Mouse (Mus musculus) spleen, adult 2 months (tissue): ENCODE results near the gene Fads3. TPM values are rescaled to one million over a fixed set of nuclear protein-coding genes. Genes with fewer than 3 reads are reported as not detected.

Experiments used
- DNase-seq, 2 experiments: peaks; one replicate each; pipeline versions ENCODE4 v3.0.0 to v3.0.0-alpha.2; 2012 to 2021; ENCODE audit warnings: low spot score in 2 of 2, low read depth in 1 of 2
- H3K27ac ChIP-seq: fragments of 200-500 bp; 2 replicates; pipeline ENCODE4 v1.5.1; 2012; ENCODE audit warnings: low read length, inconsistent platforms; ENCODE audit not compliant: insufficient read depth
- H3K27me3 ChIP-seq: fragments of 200-500 bp; 2 replicates; pipeline ENCODE4 v1.6.1; 2012; ENCODE audit warnings: mild to moderate bottlenecking, moderate library complexity, low read length, inconsistent platforms; ENCODE audit not compliant: control insufficient read depth, insufficient read depth
- H3K36me3 ChIP-seq: fragments of 200-500 bp; 2 replicates; pipeline ENCODE4 v1.6.1; 2012; ENCODE audit warnings: mild to moderate bottlenecking, low read length, inconsistent platforms; ENCODE audit not compliant: control insufficient read depth, insufficient read depth
- H3K4me1 ChIP-seq: fragments of 200-500 bp; 2 replicates; pipeline ENCODE4 v1.6.1; 2011; ENCODE audit warnings: inconsistent platforms; ENCODE audit not compliant: control insufficient read depth, insufficient read depth, insufficient read length
- H3K4me3 ChIP-seq: fragments of 200-500 bp; 2 replicates; pipeline ENCODE4 v1.5.1; 2011; ENCODE audit warnings: mild to moderate bottlenecking, inconsistent platforms; ENCODE audit not compliant: insufficient read depth, insufficient read length; ENCODE audit errors: extremely low read depth
- CTCF ChIP-seq: fragments of 200-500 bp; IDR thresholded peaks from 2 replicates; pipeline ENCODE4 v1.5.1; 2011; ENCODE audit warnings: mild to moderate bottlenecking, inconsistent platforms; ENCODE audit not compliant: insufficient read depth, insufficient read length, insufficient replicate concordance; ENCODE audit errors: extremely low read depth
- POLR2A ChIP-seq: fragments of 200-500 bp; IDR thresholded peaks from 2 replicates; pipeline ENCODE4 v1.6.1; 2011; ENCODE audit warnings: low read depth, low read length, inconsistent platforms
- WGBS: fragments of 180-500 bp; shearing (Covaris S2); methylation state at CpG from one replicate; pipeline ENCODE4 v1.1.7; 2018; 5-methylcytosine and 5-hydroxymethylcytosine counted together
- polyA plus RNA-seq: library from polyadenylated mRNA; depleted of rRNA; stranded (reverse); fragments of >200 nt; gene quantifications from 2 replicates; pipeline ENCODE4 v1.2.3, GENCODE M21; 2012

The Fads3 gene
- polyA plus RNA-seq, 1 experiment: 22.0 TPM

- H3K4me1 ChIP-seq: no peaks in the 10 kb centered on the region
- TF ChIP-seq POLR2A (no peak), CTCF (no peak)
Measured at GRCm38 (mm10) chr19:10029746-10030145, 11.6 kb upstream of the Fads3 start.

GRCm38 (mm10) chr19:10033211-10033973 is 8.0 kb upstream of the Fads3 start:
- H3K27ac ChIP-seq: no peak overlapping the region
- TF ChIP-seq POLR2A (no peak), CTCF (peak; percentile 66; the same call in 1 of the 2 replicates)
- no peaks in the 10 kb centered on the region for H3K4me1 ChIP-seq
- no peak overlapping the region for H3K4me3 ChIP-seq
- H3K36me3 ChIP-seq: no peaks in the 10 kb centered on the region
- DNase-seq: peak; percentile 28 to 49
- no peaks in the 10 kb centered on the region for H3K27me3 ChIP-seq
- 53% methylated on average over 8 of the region's 8 CpGs for WGBS

More at GRCm38 (mm10) chr19:10029746-10030145, 11.6 kb upstream of the Fads3 start:
- no peak overlapping the region for H3K4me3 ChIP-seq
- DNase-seq: no peak
- H3K27ac ChIP-seq: no peak overlapping the region
- H3K27me3 ChIP-seq: no peaks in the 10 kb centered on the region
- no peaks in the 10 kb centered on the region for H3K36me3 ChIP-seq
- 89% methylated on average over 2 of the region's 2 CpGs for WGBS

- no peak overlapping the region for H3K4me3 ChIP-seq
- 95% methylated on average over 5 of the region's 5 CpGs for WGBS
- DNase-seq: no peak
- H3K27me3 ChIP-seq: no peaks in the 10 kb centered on the region
- no peak overlapping the region for H3K27ac ChIP-seq
- no peaks in the 10 kb centered on the region for H3K4me1 ChIP-seq
- no peak for TF ChIP-seq CTCF
- TF ChIP-seq POLR2A: no peak
- no peaks in the 10 kb centered on the region for H3K36me3 ChIP-seq
Measured at GRCm38 (mm10) chr19:10034356-10034755, 7.0 kb upstream of the Fads3 start.

- no peaks in the 10 kb centered on the region for H3K27me3 ChIP-seq
- H3K36me3 ChIP-seq: no peaks in the 10 kb centered on the region
- no peak overlapping the region for H3K4me3 ChIP-seq
- no peaks in the 10 kb centered on the region for H3K4me1 ChIP-seq
- 74% methylated on average over 8 of the region's 8 CpGs for whole genome bisulfite sequencing
- peak; percentile 57 to 74 for DNase-seq
- TF ChIP-seq CTCF: peak; percentile 91
- no peak for TF ChIP-seq POLR2A
- no peak overlapping the region for H3K27ac ChIP-seq
Measured at GRCm38 (mm10) chr19:10034785-10035447, 6.5 kb upstream of the Fads3 start.

GRCm38 (mm10) chr19:10037534-10037933 is 3.8 kb upstream of the Fads3 start:
- TF ChIP-seq CTCF: no peak
- TF ChIP-seq POLR2A: no peak
- no peak overlapping the region for H3K27ac ChIP-seq
- peaks cover 9% of the 10 kb centered on the region for H3K4me1 ChIP-seq
- 82% methylated on average over 2 of the region's 2 CpGs for WGBS
- H3K27me3 ChIP-seq: peaks cover 9% of the 10 kb centered on the region; the same call in 1 of the 2 replicates
- DNase-seq: no peak
- no peaks in the 10 kb centered on the region for H3K36me3 ChIP-seq
- H3K4me3 ChIP-seq: no peak overlapping the region

- DNase-seq: no peak
- 95% methylated on average over 3 of the region's 3 CpGs for WGBS
Measured at GRCm38 (mm10) chr19:10038364-10038763, 3.0 kb upstream of the Fads3 start.

More at GRCm38 (mm10) chr19:10038364-10038763, 3.0 kb upstream of the Fads3 start:
- TF ChIP-seq POLR2A: no peak
- no peak for TF ChIP-seq CTCF
- H3K36me3 ChIP-seq: no peaks in the 10 kb centered on the region
- peaks cover 9% of the 10 kb centered on the region for H3K4me1 ChIP-seq
- H3K27me3 ChIP-seq: peaks cover 9% of the 10 kb centered on the region; the same call in 1 of the 2 replicates
- H3K27ac ChIP-seq: no peak overlapping the region
- no peak overlapping the region for H3K4me3 ChIP-seq
